Mouse (Mus musculus): ENCODE results near the gene Htra1.

GRCm38 (mm10) chr7:130897201-130897600, 38.7 kb upstream of the Htra1 start:
- TF ChIP-seq CTCF (conservative IDR thresholded peaks at IDR 0.05; ENCODE audit: low read length) (no peak), POU5F1 (IDR thresholded peaks at IDR 0.05; ENCODE audit: borderline replicate concordance, low read length) (no peak), NANOG (IDR thresholded peaks at IDR 0.05; ENCODE audit: borderline replicate concordance, low read length) (no peak)
